Mouse (Mus musculus): ENCODE data around the gene Iqgap3. TPM values are rescaled to one million over a fixed set of nuclear protein-coding genes. Genes with fewer than 3 reads are reported as not detected.

Iqgap3 gene
- polyA plus RNA-seq, 1 experiment from 2014 or later, result 24.9 TPM

- ATAC-seq (ENCODE audit: low FRiP score), result no peak
- no peak overlapping the region for H3K9ac ChIP-seq
- no peaks in the 10 kb centered on the region for H3K27me3 ChIP-seq
- peaks cover 88% of the 10 kb centered on the region for H3K36me3 ChIP-seq (replicated peaks)
- no peak overlapping the region for H3K27ac ChIP-seq
- H3K9me3 ChIP-seq, result no peaks in the 10 kb centered on the region
- H3K4me2 ChIP-seq, result no peak overlapping the region
- WGBS, result 91% methylated on average over 7 of the region's 7 CpGs
- H3K4me1 ChIP-seq, result no peaks in the 10 kb centered on the region
- no peak overlapping the region for H3K4me3 ChIP-seq (replicated peaks)
Measured at GRCm38 (mm10) chr3:88101736-88102135, 20.0 kb downstream of the Iqgap3 start.

GRCm38 (mm10) chr3:88102196-88102595 lies 20.4 kb downstream of the Iqgap3 start:
- Histone ChIP-seq H3K4me3 (replicated peaks) (no peak overlapping the region), H3K4me2 (no peak overlapping the region), H3K36me3 (replicated peaks) (peaks cover 85% of the 10 kb centered on the region), H3K9ac (no peak overlapping the region), H3K27ac (no peak overlapping the region), H3K4me1 (no peaks in the 10 kb centered on the region), H3K27me3 (no peaks in the 10 kb centered on the region), H3K9me3 (no peaks in the 10 kb centered on the region)
- no peak for ATAC-seq (ENCODE audit: low FRiP score)
- 88% methylated on average over 6 of the region's 6 CpGs for WGBS

- Histone ChIP-seq H3K27ac (no peak overlapping the region), H3K9me3 (no peaks in the 10 kb centered on the region), H3K4me3 (replicated peaks) (no peak overlapping the region), H3K4me1 (no peaks in the 10 kb centered on the region), H3K4me2 (no peak overlapping the region), H3K36me3 (replicated peaks) (peaks cover 85% of the 10 kb centered on the region), H3K9ac (no peak overlapping the region), H3K27me3 (no peaks in the 10 kb centered on the region)
- WGBS, result 89% methylated on average over 6 of the region's 6 CpGs
- no peak for ATAC-seq (ENCODE audit: low FRiP score)
Measured at GRCm38 (mm10) chr3:88102611-88103010, 20.8 kb downstream of the Iqgap3 start.

GRCm38 (mm10) chr3:88106126-88106525 lies 24.4 kb downstream of the Iqgap3 start:
- Histone ChIP-seq H3K4me2 (no peak overlapping the region), H3K27ac (no peak overlapping the region), H3K36me3 (replicated peaks) (peaks cover 86% of the 10 kb centered on the region), H3K4me3 (replicated peaks) (no peak overlapping the region), H3K9ac (no peak overlapping the region), H3K4me1 (no peaks in the 10 kb centered on the region), H3K9me3 (no peaks in the 10 kb centered on the region), H3K27me3 (no peaks in the 10 kb centered on the region)
- no peak for ATAC-seq (ENCODE audit: low FRiP score)
- 73% methylated on average over 4 of the region's 4 CpGs for WGBS

- Histone ChIP-seq H3K9ac (no peak overlapping the region), H3K36me3 (replicated peaks) (peaks cover 83% of the 10 kb centered on the region), H3K9me3 (no peaks in the 10 kb centered on the region), H3K27me3 (no peaks in the 10 kb centered on the region), H3K4me1 (no peaks in the 10 kb centered on the region), H3K4me2 (no peak overlapping the region), H3K27ac (no peak overlapping the region), H3K4me3 (replicated peaks) (no peak overlapping the region)
- ATAC-seq (ENCODE audit: low FRiP score), result no peak
- WGBS, result 97% methylated on average over 6 of the region's 6 CpGs
Measured at GRCm38 (mm10) chr3:88109126-88109525, 27.4 kb downstream of the Iqgap3 start.

GRCm38 (mm10) chr3:88114396-88114795 lies 32.6 kb downstream of the Iqgap3 start:
- H3K27ac ChIP-seq, result no peak overlapping the region
- no peaks in the 10 kb centered on the region for H3K9me3 ChIP-seq
- no peak overlapping the region for H3K4me2 ChIP-seq
- 95% methylated on average over 12 of the region's 12 CpGs for WGBS
- H3K4me3 ChIP-seq (replicated peaks), result no peak overlapping the region
- no peaks in the 10 kb centered on the region for H3K27me3 ChIP-seq
- H3K36me3 ChIP-seq (replicated peaks), result peaks cover 87% of the 10 kb centered on the region
- no peak for ATAC-seq (ENCODE audit: low FRiP score)
- no peaks in the 10 kb centered on the region for H3K4me1 ChIP-seq
- H3K9ac ChIP-seq, result no peak overlapping the region

- H3K4me1 ChIP-seq, result no peaks in the 10 kb centered on the region
- no peaks in the 10 kb centered on the region for H3K9me3 ChIP-seq
- H3K27ac ChIP-seq, result no peak overlapping the region
- ATAC-seq (ENCODE audit: low FRiP score), result no peak
- H3K27me3 ChIP-seq, result no peaks in the 10 kb centered on the region
- 90% methylated on average over 19 of the region's 19 CpGs for WGBS
- peaks cover 52% of the 10 kb centered on the region for H3K36me3 ChIP-seq (replicated peaks)
- no peak overlapping the region for H3K4me2 ChIP-seq
- H3K9ac ChIP-seq, result no peak overlapping the region
- no peak overlapping the region for H3K4me3 ChIP-seq (replicated peaks)
Measured at GRCm38 (mm10) chr3:88120117-88120651, 38.4 kb downstream of the Iqgap3 start.

GRCm38 (mm10) chr3:88121164-88122131 lies 39.7 kb downstream of the Iqgap3 start:
- Histone ChIP-seq H3K4me2 (no peak overlapping the region), H3K9me3 (no peaks in the 10 kb centered on the region), H3K27ac (no peak overlapping the region), H3K27me3 (no peaks in the 10 kb centered on the region), H3K4me1 (no peaks in the 10 kb centered on the region), H3K9ac (no peak overlapping the region), H3K36me3 (replicated peaks) (peaks cover 41% of the 10 kb centered on the region), H3K4me3 (replicated peaks) (no peak overlapping the region)
- WGBS, result 79% methylated on average over 14 of the region's 14 CpGs
- no peak for ATAC-seq (ENCODE audit: low FRiP score)

- H3K4me1 ChIP-seq, result no peaks in the 10 kb centered on the region
- no peak overlapping the region for H3K27ac ChIP-seq
- peaks cover 6% of the 10 kb centered on the region for H3K36me3 ChIP-seq (replicated peaks)
- no peaks in the 10 kb centered on the region for H3K27me3 ChIP-seq
- no peak overlapping the region for H3K9ac ChIP-seq
- 81% methylated on average over 4 of the region's 4 CpGs for WGBS
- ATAC-seq (ENCODE audit: low FRiP score), result no peak
- no peak overlapping the region for H3K4me2 ChIP-seq
- no peak overlapping the region for H3K4me3 ChIP-seq (replicated peaks)
- H3K9me3 ChIP-seq, result no peaks in the 10 kb centered on the region
Measured at GRCm38 (mm10) chr3:88125195-88125594, 43.4 kb downstream of the Iqgap3 start.

GRCm38 (mm10) chr3:88126181-88126580 lies 44.4 kb downstream of the Iqgap3 start:
- H3K27ac ChIP-seq, result no peak overlapping the region
- no peaks in the 10 kb centered on the region for H3K36me3 ChIP-seq (replicated peaks)
- H3K9me3 ChIP-seq, result no peaks in the 10 kb centered on the region
- no peak overlapping the region for H3K4me2 ChIP-seq
- no peak overlapping the region for H3K9ac ChIP-seq
- H3K4me1 ChIP-seq, result no peaks in the 10 kb centered on the region
- H3K4me3 ChIP-seq (replicated peaks), result no peak overlapping the region
- ATAC-seq (ENCODE audit: low FRiP score), result no peak
- 88% methylated on average over 7 of the region's 7 CpGs for WGBS
- no peaks in the 10 kb centered on the region for H3K27me3 ChIP-seq

GRCm38 (mm10) chr3:88127636-88128035 lies 45.9 kb downstream of the Iqgap3 start:
- H3K9me3 ChIP-seq, result no peaks in the 10 kb centered on the region
- no peak overlapping the region for H3K4me3 ChIP-seq (replicated peaks)
- 68% methylated on average over 3 of the region's 3 CpGs for WGBS
- no peak overlapping the region for H3K9ac ChIP-seq
- no peak overlapping the region for H3K4me2 ChIP-seq
- H3K4me1 ChIP-seq, result no peaks in the 10 kb centered on the region
- no peaks in the 10 kb centered on the region for H3K27me3 ChIP-seq
- H3K36me3 ChIP-seq (replicated peaks), result no peaks in the 10 kb centered on the region
- ATAC-seq (ENCODE audit: low FRiP score), result no peak
- H3K27ac ChIP-seq, result no peak overlapping the region

- WGBS, result 83% methylated on average over 5 of the region's 5 CpGs
- Histone ChIP-seq H3K4me3 (replicated peaks) (no peak overlapping the region), H3K27me3 (no peaks in the 10 kb centered on the region), H3K9ac (no peak overlapping the region), H3K36me3 (replicated peaks) (no peaks in the 10 kb centered on the region), H3K4me2 (no peak overlapping the region), H3K9me3 (no peaks in the 10 kb centered on the region), H3K27ac (no peak overlapping the region), H3K4me1 (no peaks in the 10 kb centered on the region)
- no peak for ATAC-seq (ENCODE audit: low FRiP score)
Measured at GRCm38 (mm10) chr3:88128056-88128455, 46.3 kb downstream of the Iqgap3 start.

GRCm38 (mm10) chr3:88129006-88129405 lies 47.2 kb downstream of the Iqgap3 start:
- ATAC-seq (ENCODE audit: low FRiP score), result no peak
- no peak overlapping the region for H3K9ac ChIP-seq
- H3K9me3 ChIP-seq, result no peaks in the 10 kb centered on the region
- no peaks in the 10 kb centered on the region for H3K36me3 ChIP-seq (replicated peaks)
- H3K4me3 ChIP-seq (replicated peaks), result no peak overlapping the region
- no peaks in the 10 kb centered on the region for H3K4me1 ChIP-seq
- H3K4me2 ChIP-seq, result no peak overlapping the region
- no peak overlapping the region for H3K27ac ChIP-seq
- 54% methylated on average over 4 of the region's 4 CpGs for WGBS
- H3K27me3 ChIP-seq, result no peaks in the 10 kb centered on the region
